Mouse (Mus musculus) layer of hippocampus, adult 9-10 months (tissue): ENCODE measurements at regions not wholly inside any gene's neighbourhood (a gene's known extent, or its start where the extent isn't known, plus 50 kb on each side); places are given as distances from the start of the nearest gene placed in this dataset.

Experiments used
- DNase-seq: peaks from one replicate; pipeline ENCODE4 v3.0.0; 2022; ENCODE audit warnings: low spot score

GRCm38 (mm10) chr1:95762244-95762643 is 94.9 kb upstream of the St8sia4 start:
- peak; percentile 50 for DNase-seq

GRCm38 (mm10) chr1:95754071-95754915 is 86.9 kb upstream of the St8sia4 start:
- DNase-seq = no peak

- no peak for DNase-seq
Measured at GRCm38 (mm10) chr1:95753517-95753916, 86.1 kb upstream of the St8sia4 start.

GRCm38 (mm10) chr1:95748940-95749339 is 81.6 kb upstream of the St8sia4 start:
- DNase-seq = no peak

- no peak for DNase-seq
Measured at GRCm38 (mm10) chr1:95747287-95747686, 79.9 kb upstream of the St8sia4 start.

- DNase-seq = no peak
Measured at GRCm38 (mm10) chr1:95744446-95744845, 77.1 kb upstream of the St8sia4 start.

GRCm38 (mm10) chr1:95743334-95743733 is 76.0 kb upstream of the St8sia4 start:
- no peak for DNase-seq

- DNase-seq = no peak
Measured at GRCm38 (mm10) chr1:95719449-95719848, 52.1 kb upstream of the St8sia4 start.

GRCm38 (mm10) chr1:95718794-95719193 is 51.4 kb upstream of the St8sia4 start:
- no peak for DNase-seq
